Mouse (Mus musculus) kidney, adult 10 weeks (tissue): ENCODE data around the gene Brinp3. TPM values are rescaled to one million over a fixed set of nuclear protein-coding genes. Genes with fewer than 3 reads are reported as not detected.

Experiments
- polyA plus RNA-seq: library from polyadenylated mRNA; stranded (reverse); fragments of 350-450 nt; fragmentation: Illumina TruSeq; extraction: RNeasy Lipid Tissue Mini Kit (QIAGEN cat#74804); gene quantifications from one replicate; pipeline ENCODE4 v1.2.3, GENCODE M21; 2014; ENCODE audit warnings: low read depth, low replicate concordance

Brinp3 gene
- not detected for polyA plus RNA-seq

DNA sequence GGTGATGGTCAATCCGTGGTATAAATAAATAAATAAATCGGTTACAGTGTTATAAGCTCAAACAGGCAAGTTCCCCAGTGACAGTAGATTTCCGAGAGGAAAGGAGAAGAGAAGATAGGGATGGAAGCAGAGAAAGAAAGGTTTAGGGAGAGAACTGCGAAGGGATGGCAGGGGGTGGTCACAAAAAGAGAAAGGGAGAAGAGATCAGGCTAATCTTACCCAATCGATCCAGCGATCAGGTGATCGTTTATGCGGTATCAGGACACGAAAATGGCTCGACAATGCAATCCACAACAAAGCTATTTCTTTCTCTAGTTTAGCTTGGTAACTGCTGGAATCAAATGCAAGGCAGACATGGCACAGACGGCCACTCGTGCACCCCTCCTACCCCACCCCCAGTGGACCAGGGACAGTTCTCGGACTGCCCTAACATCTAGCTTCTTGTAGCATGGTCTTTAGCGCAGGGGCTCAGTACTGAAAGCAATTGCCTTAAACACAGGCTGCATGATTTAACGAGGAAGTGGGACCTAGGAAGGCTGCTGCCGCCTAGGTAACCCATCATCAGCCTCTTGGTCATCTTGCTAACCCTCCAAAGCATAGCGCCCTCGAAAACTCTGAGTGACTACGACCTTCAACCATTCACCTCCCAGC is at the start of gene Brinp3:
Brinp3 (plus strand) TSS at position 80 of the 651 bp plus-strand sequence.

